Comparison of ENCODE assay signal across 14 mouse cellular contexts in genomic region chr5:89277049-89277448, GRCm38 (mm10).
DNase-seq lines count a peak whose midpoint lies in the region; ATAC-seq lines count a peak whose summit lies in the region.
"Had no signal": no experiment of that assay in that cellular context is flagged by ENCODE, and none has a peak within 500 bp of the region (broad histone marks: within the 10 kb centered on the region; RNA-seq: fewer than 3 reads in every experiment).

No protein-coding gene starts in this region.

- no peak overlapping the region for H3K4me3 ChIP-seq in midbrain, embryonic 11.5 days (ENCODE audit: low read depth, low read length)
- H3K4me3 ChIP-seq in midbrain, embryonic 10.5 days, result no peak overlapping the region
- H3K4me3 ChIP-seq in forebrain, embryonic 11.5 days (ENCODE audit: low read depth, low read length), result no peak overlapping the region

- WGBS in midbrain, embryonic 11.5 days, result 86% methylated on average over 2 of the region's 2 CpGs
- WGBS in midbrain, embryonic 10.5 days, result 78% methylated on average over 2 of the region's 2 CpGs
- WGBS in forebrain, embryonic 11.5 days, result 89% methylated on average over 2 of the region's 2 CpGs

- no peak overlapping the region for H3K9ac ChIP-seq in midbrain, embryonic 11.5 days (ENCODE audit: low read length)
- H3K9ac ChIP-seq in forebrain, embryonic 11.5 days (ENCODE audit: low read length), result no peak overlapping the region

- no peak for ATAC-seq in midbrain, embryonic 11.5 days (ENCODE audit: low FRiP score)
- no peak for ATAC-seq in forebrain, embryonic 11.5 days (replicated peaks; ENCODE audit: low FRiP score)
- ATAC-seq: forebrain, embryonic 16.5 days had no signal

- no peak overlapping the region for H3K4me2 ChIP-seq in midbrain, embryonic 11.5 days
- H3K4me2 ChIP-seq in forebrain, embryonic 11.5 days (ENCODE audit: low read depth, low read length, severe bottlenecking), result no peak overlapping the region
- H3K4me2 ChIP-seq: heart, embryonic 11.5 days had no signal

- H3K36me3 ChIP-seq in midbrain, embryonic 11.5 days (ENCODE audit: control insufficient read depth, insufficient read depth, low read length), result no peaks in the 10 kb centered on the region
- no peaks in the 10 kb centered on the region for H3K36me3 ChIP-seq in midbrain, embryonic 10.5 days
- H3K36me3 ChIP-seq in forebrain, embryonic 11.5 days (ENCODE audit: control insufficient read depth, insufficient read depth, low read length), result no peaks in the 10 kb centered on the region

- no peaks in the 10 kb centered on the region for H3K9me3 ChIP-seq in midbrain, embryonic 11.5 days (ENCODE audit: control insufficient read depth, low read length)
- no peaks in the 10 kb centered on the region for H3K9me3 ChIP-seq in midbrain, embryonic 10.5 days (replicated peaks)
- no peaks in the 10 kb centered on the region for H3K9me3 ChIP-seq in forebrain, embryonic 11.5 days (ENCODE audit: control insufficient read depth, low read length)

- no peaks in the 10 kb centered on the region for H3K27me3 ChIP-seq in midbrain, embryonic 11.5 days (ENCODE audit: control insufficient read depth, insufficient read depth, low read length)
- H3K27me3 ChIP-seq in midbrain, embryonic 10.5 days (ENCODE audit: low read depth, poor library complexity, severe bottlenecking), result no peaks in the 10 kb centered on the region
- no peaks in the 10 kb centered on the region for H3K27me3 ChIP-seq in forebrain, embryonic 11.5 days (ENCODE audit: control insufficient read depth, insufficient read depth, low read length)

- no peaks in the 10 kb centered on the region for H3K4me1 ChIP-seq in midbrain, embryonic 11.5 days (ENCODE audit: control insufficient read depth, insufficient read depth, low read length)
- no peaks in the 10 kb centered on the region for H3K4me1 ChIP-seq in midbrain, embryonic 10.5 days
- no peaks in the 10 kb centered on the region for H3K4me1 ChIP-seq in forebrain, embryonic 11.5 days (replicated peaks; ENCODE audit: control insufficient read depth, insufficient read depth, low read length)

- peak; percentile 18 for DNase-seq in kidney, adult 18-20 months
- no peak for DNase-seq in kidney, postnatal 14 days
- peak; percentile 41 for DNase-seq in midbrain, embryonic 11.5 days (ENCODE audit: low spot score, missing footprints)
- no peak for DNase-seq in midbrain, embryonic 10.5 days (ENCODE audit: low spot score)
- DNase-seq in lung, postnatal 10 days, result peak; percentile 2
- no peak for DNase-seq in forebrain, embryonic 11.5 days (ENCODE audit: low spot score)
- no peak for DNase-seq in gastrocnemius, adult 8-10 months (ENCODE audit: low spot score in 2 of 2)
- no peak for DNase-seq in heart, adult 8-10 months (ENCODE audit: low spot score)
- DNase-seq: cerebellum, adult 9-10 months; gastrocnemius, postnatal 25 days; heart, postnatal 4 days; thymus, postnatal 4 days had no signal

- no peak overlapping the region for H3K27ac ChIP-seq in midbrain, embryonic 11.5 days (ENCODE audit: low read depth, low read length)
- no peak overlapping the region for H3K27ac ChIP-seq in midbrain, embryonic 10.5 days (replicated peaks)
- no peak overlapping the region for H3K27ac ChIP-seq in forebrain, embryonic 11.5 days (ENCODE audit: low read depth, low read length)

Comparison
In these comparisons a context has a peak if more than half of its experiments do, and no peak if none do; other contexts are left out.
1. DNase-seq: peak in kidney, adult 18-20 months (single experiment), midbrain, embryonic 11.5 days (single experiment) and lung, postnatal 10 days (single experiment); none in kidney, postnatal 14 days (single experiment), midbrain, embryonic 10.5 days (single experiment), forebrain, embryonic 11.5 days (single experiment), gastrocnemius, adult 8-10 months (0 of 2) and heart, adult 8-10 months (single experiment).